Mouse (Mus musculus): ENCODE results near the gene Klk1b4. TPM values are rescaled to one million over a fixed set of nuclear protein-coding genes. Genes with fewer than 3 reads are reported as not detected.
A peak's percentile ranks its signal among the peaks of the same experiment; 100 is the strongest.
"Not testable (repeated sequence)": the region's sequence is repeated elsewhere in the genome, so short reads cannot be mapped to it uniquely, and the experiment has no call there.

The Klk1b4 gene
- polyA plus RNA-seq, 1 experiment from 2014 or later = not detected

DNA sequence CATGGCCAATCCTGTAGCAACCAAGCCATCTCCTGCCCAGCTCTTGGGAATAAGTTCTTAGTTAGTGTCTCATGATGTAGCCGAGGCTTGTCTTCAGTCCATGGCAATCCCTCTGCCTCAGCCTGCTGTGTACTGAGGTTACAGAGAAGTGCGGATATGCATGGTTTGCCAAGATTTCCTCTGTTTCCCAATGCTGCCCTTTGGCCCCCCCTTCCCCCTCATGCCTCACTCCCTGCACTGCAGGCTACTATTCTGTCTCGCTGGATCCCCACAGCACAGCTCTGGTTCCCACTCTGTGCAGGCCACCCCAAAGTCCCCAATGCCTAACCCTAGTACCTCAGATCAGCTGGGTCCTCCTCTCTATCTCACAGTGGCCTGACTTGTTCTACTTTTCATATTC is 1.1 kb downstream of the Klk1b4 start:
- H3K4me2 ChIP-seq (replicated peaks; ENCODE audit: low read depth) = no peak overlapping the region
- no peak overlapping the region for H3K4me3 ChIP-seq (ENCODE audit: low read depth, low read length)
- no peak overlapping the region for H3K27ac ChIP-seq (replicated peaks)
- H3K9me3 ChIP-seq (ENCODE audit: control insufficient read depth, low read length) = no peaks in the 10 kb centered on the region
- H3K9ac ChIP-seq (ENCODE audit: low read length) = no peak overlapping the region
- DNase-seq (ENCODE audit: low spot score) (no peak), ATAC-seq (ENCODE audit: low FRiP score, low TSS enrichment) (no peak)
- no peaks in the 10 kb centered on the region for H3K27me3 ChIP-seq (ENCODE audit: control insufficient read depth, insufficient read depth, low read length)
- TF ChIP-seq CTCF (IDR thresholded peaks at IDR 0.05; ENCODE audit: low read depth) (no peak), EP300 (optimal IDR thresholded peaks at IDR 0.05) (no peak)
- no peaks in the 10 kb centered on the region for H3K36me3 ChIP-seq (ENCODE audit: control insufficient read depth, insufficient read depth, low read length)
- WGBS = 67% methylated on average over 3 of the region's 3 CpGs
- H3K4me1 ChIP-seq (replicated peaks; ENCODE audit: control insufficient read depth, insufficient read depth) = no peaks in the 10 kb centered on the region

DNA sequence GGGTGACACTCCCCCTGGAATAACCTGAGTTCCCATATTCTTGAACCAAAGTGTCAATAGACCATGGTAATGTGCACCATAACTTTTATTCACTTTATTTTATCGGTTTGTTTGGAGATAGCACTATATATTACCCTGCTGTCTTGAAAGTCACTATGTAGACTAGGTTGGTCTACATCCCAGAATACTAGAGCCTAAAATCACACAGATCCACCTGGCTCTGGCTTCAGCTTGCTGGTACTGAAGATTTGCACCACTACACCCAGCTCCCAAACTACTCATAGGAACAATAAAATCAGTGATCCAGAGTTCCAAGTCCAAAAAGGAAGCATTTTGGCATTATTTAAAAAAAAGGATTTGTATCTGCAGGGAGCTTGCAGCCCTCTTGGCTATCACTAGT is 8.4 kb downstream of the Klk1b4 start, which contains the start of gene Klk1b5:
Klk1b5 (plus strand) TSS at position 301 of the 400 bp plus-strand sequence.
- ATAC-seq (ENCODE audit: low FRiP score, low TSS enrichment) (no peak), DNase-seq (ENCODE audit: low spot score) (no peak)
- TF ChIP-seq CTCF (IDR thresholded peaks at IDR 0.05; ENCODE audit: low read depth) = no peak
- TF ChIP-seq EP300 (optimal IDR thresholded peaks at IDR 0.05) = no peak
- Histone ChIP-seq H3K9me3 (ENCODE audit: control insufficient read depth, low read length) (no peaks in the 10 kb centered on the region), H3K36me3 (ENCODE audit: control insufficient read depth, insufficient read depth, low read length) (no peaks in the 10 kb centered on the region), H3K4me2 (replicated peaks; ENCODE audit: low read depth) (no peak within 1 kb of the TSS), H3K4me1 (replicated peaks; ENCODE audit: control insufficient read depth, insufficient read depth) (no peaks in the 10 kb centered on the region), H3K27ac (replicated peaks) (no peak within 1 kb of the TSS), H3K27me3 (ENCODE audit: control insufficient read depth, insufficient read depth, low read length) (no peaks in the 10 kb centered on the region), H3K4me3 (ENCODE audit: low read depth, low read length) (no peak within 1 kb of the TSS), H3K9ac (ENCODE audit: low read length) (no peak within 1 kb of the TSS)
- 74% methylated on average over 1 of the region's 1 CpGs for WGBS

- H3K36me3 ChIP-seq (ENCODE audit: control insufficient read depth, insufficient read depth, low read length); H3K27ac ChIP-seq (replicated peaks); H3K9me3 ChIP-seq (ENCODE audit: control insufficient read depth, low read length); DNase-seq (ENCODE audit: low spot score); H3K4me2 ChIP-seq (replicated peaks; ENCODE audit: low read depth); H3K4me1 ChIP-seq (replicated peaks; ENCODE audit: control insufficient read depth, insufficient read depth); ATAC-seq (ENCODE audit: low FRiP score, low TSS enrichment); H3K9ac ChIP-seq (ENCODE audit: low read length); H3K27me3 ChIP-seq (ENCODE audit: control insufficient read depth, insufficient read depth, low read length); H3K4me3 ChIP-seq (ENCODE audit: low read depth, low read length): not testable (repeated sequence)
- WGBS = 66% methylated on average over 8 of the region's 10 CpGs
These were observed 14.4 kb downstream of the Klk1b4 start for GRCm38 (mm10) chr7:44221601-44222000.

GRCm38 (mm10) chr7:44222335-44222734 is 15.1 kb downstream of the Klk1b4 start:
- H3K27me3 ChIP-seq (ENCODE audit: control insufficient read depth, insufficient read depth, low read length); H3K4me2 ChIP-seq (replicated peaks; ENCODE audit: low read depth); ATAC-seq (ENCODE audit: low FRiP score, low TSS enrichment); H3K9ac ChIP-seq (ENCODE audit: low read length); H3K27ac ChIP-seq (replicated peaks); H3K36me3 ChIP-seq (ENCODE audit: control insufficient read depth, insufficient read depth, low read length); H3K4me3 ChIP-seq (ENCODE audit: low read depth, low read length); DNase-seq (ENCODE audit: low spot score); H3K9me3 ChIP-seq (ENCODE audit: control insufficient read depth, low read length); H3K4me1 ChIP-seq (replicated peaks; ENCODE audit: control insufficient read depth, insufficient read depth): not testable (repeated sequence)
- WGBS = 74% methylated on average over 5 of the region's 6 CpGs

- H3K36me3 ChIP-seq (ENCODE audit: control insufficient read depth, insufficient read depth, low read length) = no peaks in the 10 kb centered on the region
- DNase-seq (ENCODE audit: low spot score) (peak; percentile 29), ATAC-seq (ENCODE audit: low FRiP score, low TSS enrichment) (no peak)
- no peak within 1 kb of the TSS for H3K4me2 ChIP-seq (replicated peaks; ENCODE audit: low read depth)
- no peak within 1 kb of the TSS for H3K4me3 ChIP-seq (ENCODE audit: low read depth, low read length)
- no peak within 1 kb of the TSS for H3K27ac ChIP-seq (replicated peaks)
- no peaks in the 10 kb centered on the region for H3K27me3 ChIP-seq (ENCODE audit: control insufficient read depth, insufficient read depth, low read length)
- no peak for TF ChIP-seq EP300 (optimal IDR thresholded peaks at IDR 0.05)
- TF ChIP-seq CTCF (IDR thresholded peaks at IDR 0.05; ENCODE audit: low read depth) = no peak
- no peak within 1 kb of the TSS for H3K9ac ChIP-seq (ENCODE audit: low read length)
- no peaks in the 10 kb centered on the region for H3K4me1 ChIP-seq (replicated peaks; ENCODE audit: control insufficient read depth, insufficient read depth)
- no peaks in the 10 kb centered on the region for H3K9me3 ChIP-seq (ENCODE audit: control insufficient read depth, low read length)
- WGBS = 18% methylated on average over 1 of the region's 1 CpGs
These were observed 17.8 kb downstream of the Klk1b4 start, which contains the start of gene Klk1 for GRCm38 (mm10) chr7:44225076-44225475. Gene Klk1 (plus strand): TSS chr7:44225360.

DNA sequence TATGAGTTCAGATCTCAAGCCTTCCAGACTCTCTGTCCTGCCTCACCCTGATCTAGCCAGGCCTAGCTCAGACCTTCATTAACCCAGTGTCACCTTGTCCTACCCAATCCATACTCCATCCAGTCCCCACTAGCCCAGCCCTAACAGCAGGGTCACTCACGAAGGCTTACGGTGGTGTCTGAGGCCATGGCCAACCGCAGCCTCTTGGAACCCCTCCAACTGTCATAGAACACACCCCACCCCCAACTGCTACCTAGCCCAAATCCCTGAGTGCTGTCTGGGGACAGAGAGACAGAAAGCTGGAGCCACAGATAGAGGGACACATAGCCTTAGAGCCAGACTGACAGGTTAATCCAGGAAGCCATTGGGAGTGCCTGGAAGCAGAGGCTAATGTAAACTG is 28.7 kb downstream of the Klk1b4 start, which contains the start of gene Gm36864:
Gm36864 (plus strand) TSS at position 269 of the 400 bp plus-strand sequence.
- ATAC-seq (ENCODE audit: low FRiP score, low TSS enrichment) = no peak
- DNase-seq (ENCODE audit: low spot score) = no peak
- H3K4me1 ChIP-seq (replicated peaks; ENCODE audit: control insufficient read depth, insufficient read depth) = no peaks in the 10 kb centered on the region
- 65% methylated on average over 3 of the region's 3 CpGs for WGBS
- H3K36me3 ChIP-seq (ENCODE audit: control insufficient read depth, insufficient read depth, low read length) = no peaks in the 10 kb centered on the region
- no peak within 1 kb of the TSS for H3K27ac ChIP-seq (replicated peaks)
- no peak within 1 kb of the TSS for H3K4me3 ChIP-seq (ENCODE audit: low read depth, low read length)
- no peaks in the 10 kb centered on the region for H3K27me3 ChIP-seq (ENCODE audit: control insufficient read depth, insufficient read depth, low read length)
- TF ChIP-seq EP300 (optimal IDR thresholded peaks at IDR 0.05) = no peak
- TF ChIP-seq CTCF (IDR thresholded peaks at IDR 0.05; ENCODE audit: low read depth) = no peak
- no peak within 1 kb of the TSS for H3K9ac ChIP-seq (ENCODE audit: low read length)
- H3K4me2 ChIP-seq (replicated peaks; ENCODE audit: low read depth) = no peak within 1 kb of the TSS
- H3K9me3 ChIP-seq (ENCODE audit: control insufficient read depth, low read length) = no peaks in the 10 kb centered on the region

All from stomach, postnatal 0 days (tissue).